Mouse (Mus musculus) kidney, postnatal 10 days (tissue): ENCODE results near the gene Fbxw5.

Source experiments
- DNase-seq: peaks from one replicate; pipeline ENCODE4 v3.0.0; 2021; ENCODE audit warnings: mixed read lengths

The Fbxw5 gene

GRCm38 (mm10) chr2:25500576-25501405, at the start of gene Fbxw5:
Fbxw5 (plus strand) TSS chr2:25500750.
- DNase-seq: peak; percentile 92

DNA sequence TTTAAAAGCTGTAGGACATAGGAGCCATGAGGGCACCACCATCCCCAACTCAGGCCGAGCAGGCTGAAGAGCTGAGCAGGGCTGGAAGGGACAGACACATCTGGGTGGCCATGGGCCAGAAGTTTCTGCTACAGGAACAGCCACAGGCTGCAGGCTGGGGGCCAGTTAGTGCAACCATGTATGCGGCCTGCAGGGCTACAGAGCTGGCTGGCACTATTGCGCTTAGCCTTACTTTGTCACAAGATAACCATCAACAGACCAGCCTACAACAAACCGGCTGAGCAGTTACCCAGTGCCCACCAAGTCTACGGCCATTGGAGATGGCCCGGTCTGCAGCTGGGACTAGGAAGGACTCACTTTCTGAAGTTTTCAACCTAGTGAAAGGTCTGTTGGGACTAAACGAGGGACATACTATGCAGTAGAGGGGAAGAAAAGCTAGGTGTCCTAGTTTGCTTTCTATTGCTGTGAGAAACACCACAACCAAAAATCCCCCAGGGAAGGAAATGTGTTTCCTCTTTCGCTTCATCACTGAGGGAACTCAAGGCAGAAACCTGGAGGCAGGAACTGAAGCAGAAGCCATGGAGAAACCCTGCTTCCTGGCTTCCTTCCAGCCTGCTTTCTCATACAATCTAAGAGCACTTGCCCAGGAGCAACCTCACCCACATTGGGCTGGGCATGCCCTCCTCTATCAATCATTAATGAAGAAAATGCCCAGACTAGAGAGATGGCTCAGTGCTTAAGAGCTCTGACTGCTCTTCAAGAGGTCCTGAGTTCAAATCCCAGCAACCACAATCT, 49.5 kb upstream of the Fbxw5 start:
- no peak for DNase-seq

DNA sequence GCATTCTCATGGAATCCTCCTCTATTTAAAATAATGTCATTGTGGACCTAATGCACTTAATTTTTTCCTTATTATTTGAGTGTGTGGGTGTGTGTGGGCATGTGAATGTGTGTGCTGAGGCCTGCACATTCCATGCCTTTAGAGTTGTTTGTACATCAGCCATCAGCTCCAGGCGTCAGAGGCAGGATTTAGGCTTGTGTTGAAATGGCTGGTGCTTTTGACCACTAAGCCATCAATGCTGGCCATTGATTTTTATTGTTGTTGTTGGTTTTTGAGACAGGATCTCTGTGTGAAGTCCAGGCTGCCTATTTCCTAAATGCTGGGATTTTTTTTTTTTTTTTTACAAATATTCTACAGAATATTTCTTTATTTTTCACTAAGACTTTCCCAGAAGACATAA, 47.6 kb upstream of the Fbxw5 start:
- DNase-seq: no peak

DNA sequence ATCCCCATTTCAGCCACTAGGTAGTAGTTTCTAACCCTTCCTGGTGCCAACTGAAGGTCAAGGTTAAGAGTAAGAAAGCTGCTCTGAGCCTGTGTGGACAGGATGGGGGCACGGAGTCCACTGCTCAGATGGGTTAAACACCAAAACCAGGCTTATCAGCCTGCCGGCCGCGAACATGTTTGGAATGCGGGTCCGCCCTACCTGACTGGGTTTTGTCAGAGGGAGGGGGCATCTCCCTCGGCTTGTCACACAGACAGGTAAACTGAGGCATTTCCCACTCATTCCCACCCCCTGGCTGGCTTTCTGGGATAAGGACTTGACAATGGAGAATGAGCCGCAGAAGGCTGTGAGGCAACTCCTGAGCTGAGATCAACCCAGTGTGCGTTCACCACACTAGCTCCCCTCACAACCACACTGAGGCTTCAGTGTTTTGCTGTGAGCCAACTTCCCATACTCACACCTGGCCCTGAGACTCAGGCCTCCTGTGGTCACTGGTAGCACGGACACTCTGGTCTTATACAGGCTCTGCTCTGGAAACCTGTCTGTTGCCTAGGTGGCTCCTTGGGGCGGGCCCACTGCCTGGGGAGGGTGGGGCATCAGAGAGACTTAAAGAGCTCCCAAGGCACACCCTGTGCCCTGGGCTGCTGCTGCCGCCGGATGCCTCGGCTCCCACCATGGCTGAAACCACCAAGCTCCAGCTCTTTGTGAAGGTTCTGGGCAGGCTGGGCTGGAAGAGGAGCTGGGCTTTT, 44.2 kb upstream of the Fbxw5 start, which contains the start of gene Clic3:
Gene Clic3, plus strand, starts transcription at position 634 of the 749 bp plus-strand sequence.
- peak; percentile 40 for DNase-seq

DNA sequence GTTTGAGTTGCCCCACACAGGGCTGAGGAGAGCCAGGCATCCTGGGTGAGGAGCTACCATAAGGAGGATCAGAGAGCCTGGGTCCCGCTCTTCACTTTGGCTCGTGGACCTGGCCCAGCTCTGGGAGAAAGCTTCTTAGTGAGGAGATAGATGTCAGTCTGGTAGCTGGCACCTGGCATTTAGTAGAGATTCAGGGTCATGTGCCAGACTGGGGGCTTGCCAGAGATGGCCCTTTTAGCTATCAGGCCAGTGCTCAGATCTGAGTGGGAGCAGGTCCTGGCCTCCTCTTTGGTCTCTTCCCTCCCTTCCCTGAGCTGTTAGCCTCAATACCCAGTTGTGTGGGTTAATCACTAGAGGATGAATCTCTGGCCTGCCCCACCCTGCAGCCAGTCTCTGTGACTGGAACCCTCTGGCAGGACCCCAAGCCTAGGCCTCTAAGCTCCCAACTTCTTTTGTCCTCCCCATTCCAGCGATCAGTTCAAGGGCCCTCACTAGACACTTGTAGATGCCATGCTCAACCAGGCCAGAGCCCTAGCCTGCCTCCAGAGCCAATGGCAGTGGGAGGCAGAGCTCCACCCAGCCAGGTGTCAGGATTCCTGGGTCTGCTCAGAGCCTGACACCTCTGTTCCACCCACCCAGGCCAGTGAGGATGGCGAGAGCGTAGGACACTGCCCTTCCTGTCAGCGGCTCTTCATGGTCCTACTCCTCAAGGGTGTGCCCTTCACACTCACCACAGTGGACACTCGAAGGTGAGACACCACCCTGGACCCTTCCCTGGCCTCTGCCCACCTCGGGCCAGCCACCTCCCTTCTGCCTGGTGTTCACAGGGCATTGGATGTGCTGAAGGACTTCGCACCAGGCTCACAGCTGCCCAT, 43.3 kb upstream of the Fbxw5 start:
- DNase-seq: no peak

GRCm38 (mm10) chr2:25458911-25459310, 41.6 kb upstream of the Fbxw5 start:
- peak; percentile 64 for DNase-seq

GRCm38 (mm10) chr2:25460135-25460534, 40.4 kb upstream of the Fbxw5 start:
- DNase-seq: peak; percentile 51

GRCm38 (mm10) chr2:25460551-25461309, 39.8 kb upstream of the Fbxw5 start, which contains the start of gene Paxx:
Paxx (minus strand) TSS chr2:25461094.
- DNase-seq: peak; percentile 95

GRCm38 (mm10) chr2:25461407-25461806, 39.1 kb upstream of the Fbxw5 start:
- no peak for DNase-seq

- no peak for DNase-seq
Observed at GRCm38 (mm10) chr2:25463630-25464029, 36.9 kb upstream of the Fbxw5 start.

DNA sequence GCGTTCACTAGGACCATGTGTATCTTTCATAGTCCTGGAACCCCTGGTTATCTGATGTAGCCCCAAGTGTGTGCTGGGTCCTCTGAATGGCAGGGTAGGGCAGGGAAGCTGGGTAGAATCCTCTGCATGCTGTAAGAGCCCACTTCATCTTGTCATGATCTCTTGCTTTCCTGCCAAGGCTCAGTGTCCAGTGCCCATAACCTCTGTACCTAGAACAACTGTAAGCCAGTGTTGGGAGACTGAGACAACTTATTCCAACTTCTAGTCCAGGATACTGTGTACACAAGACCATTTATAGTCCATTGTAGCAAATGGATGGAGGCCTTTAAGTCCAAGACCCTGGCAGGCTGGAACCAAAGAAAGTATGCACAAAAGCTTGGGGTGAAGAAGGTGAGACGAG, 35.3 kb upstream of the Fbxw5 start:
- no peak for DNase-seq

DNA sequence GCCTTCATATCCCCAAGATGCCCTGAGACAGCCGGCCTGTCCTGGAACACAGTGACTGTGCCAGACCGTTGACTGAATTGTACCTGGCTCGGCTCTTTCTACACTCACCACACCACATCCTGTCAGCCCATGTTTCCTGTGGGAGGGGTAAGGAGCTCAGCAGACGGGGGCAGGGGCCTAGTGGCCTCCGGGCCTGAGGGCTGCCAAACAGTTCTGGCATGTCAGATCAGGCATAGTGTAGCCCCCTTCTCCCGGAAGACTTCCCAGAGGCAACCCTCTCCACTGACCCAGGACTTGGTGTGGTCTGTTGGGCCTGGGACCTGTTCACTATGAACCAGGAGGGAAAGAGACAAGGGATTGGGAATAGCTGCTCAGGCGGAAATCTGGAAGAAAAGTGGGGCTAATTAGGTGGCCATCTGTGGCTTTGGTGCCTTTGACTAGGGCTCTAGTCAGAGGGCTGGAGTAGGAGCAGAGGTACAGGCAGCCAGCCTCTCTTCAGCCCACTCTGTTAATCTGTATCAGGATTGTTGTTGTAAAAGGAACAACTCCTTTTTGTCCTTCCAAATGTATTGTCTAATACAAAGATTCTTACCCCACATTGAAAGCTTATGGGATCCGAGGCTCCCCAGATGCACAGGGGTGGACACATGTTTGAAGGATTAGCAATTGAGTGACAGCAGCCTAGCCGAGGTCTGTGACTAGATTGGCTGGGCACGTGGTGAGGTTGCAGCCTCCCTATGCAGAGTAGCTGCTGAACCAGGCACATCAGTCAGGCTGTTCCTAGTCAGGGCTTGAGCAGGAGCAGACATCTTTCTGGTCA, 34.5 kb upstream of the Fbxw5 start:
- DNase-seq: no peak

- DNase-seq: no peak
Observed at GRCm38 (mm10) chr2:25467606-25468303, 32.8 kb upstream of the Fbxw5 start.

GRCm38 (mm10) chr2:25468962-25469915, 31.3 kb upstream of the Fbxw5 start:
- peak; percentile 73 for DNase-seq

DNA sequence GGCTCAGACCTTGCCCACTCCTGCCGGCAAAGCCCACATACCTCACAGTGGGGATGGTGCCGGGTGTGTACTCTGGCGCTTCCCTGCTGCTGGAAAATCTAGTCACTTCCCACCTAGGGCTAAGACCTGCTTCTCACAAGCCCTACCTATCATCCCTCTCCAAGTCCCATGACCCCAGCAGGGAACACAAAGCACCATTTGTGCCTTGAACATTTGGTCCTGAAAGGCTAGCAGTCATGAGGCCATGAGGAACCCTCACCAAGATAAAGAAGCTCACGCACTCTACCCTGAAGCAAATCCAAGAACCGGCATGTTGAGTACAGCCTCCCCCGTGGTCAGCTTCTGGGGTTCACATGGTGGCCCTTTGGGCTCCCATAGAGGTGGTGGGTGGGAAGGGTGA, 30.6 kb upstream of the Fbxw5 start, which contains the start of gene Ptgds:
Gene Ptgds, minus strand, starts transcription at position 78 of the 400 bp plus-strand sequence.
- DNase-seq: no peak

DNA sequence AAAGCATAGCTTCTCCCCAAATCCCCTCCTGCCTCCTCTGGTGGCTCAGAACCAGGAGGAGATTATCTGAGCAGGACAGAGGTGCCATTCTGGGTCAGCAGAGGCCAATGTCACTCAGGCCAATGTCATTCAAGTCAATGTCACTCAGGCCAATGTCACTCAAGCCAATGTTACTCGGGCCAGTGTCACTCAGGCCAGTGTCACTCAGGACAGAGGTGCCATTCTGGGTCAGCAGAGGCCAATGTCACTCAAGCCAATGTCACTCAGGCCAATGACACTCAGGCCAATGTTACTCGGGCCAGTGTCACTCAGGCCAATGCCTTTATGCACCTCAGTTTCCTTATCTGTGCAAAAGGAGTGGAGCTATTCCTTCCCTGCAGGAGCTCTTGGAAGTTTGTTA, 28.0 kb upstream of the Fbxw5 start:
- no peak for DNase-seq

DNA sequence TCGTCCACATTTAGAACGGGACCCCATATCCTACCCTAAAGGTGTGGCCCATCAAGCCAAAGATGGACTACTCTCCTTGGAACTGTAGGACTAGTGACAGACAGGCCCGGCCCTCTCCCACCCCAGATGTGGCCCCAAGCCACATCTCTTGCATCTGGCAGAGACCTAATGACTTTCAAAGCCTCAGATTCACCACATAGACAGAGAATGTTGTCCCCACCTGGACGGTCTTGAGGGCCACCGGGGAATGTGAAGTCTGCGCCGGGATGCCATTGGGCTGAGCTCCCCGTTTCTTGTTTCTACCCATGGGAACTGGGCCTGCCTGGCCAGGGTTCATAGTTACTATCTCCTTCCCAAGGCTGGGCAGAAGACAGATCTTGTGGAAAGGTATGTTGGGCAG, 23.0 kb upstream of the Fbxw5 start:
- no peak for DNase-seq

- DNase-seq: no peak
Observed at GRCm38 (mm10) chr2:25477967-25478675, 22.4 kb upstream of the Fbxw5 start.
